Mouse (Mus musculus) cerebellum, adult (tissue): ENCODE data around the gene Gnat1.
A peak's percentile ranks its signal among the peaks of the same experiment; 100 is the strongest.
"Not testable (repeated sequence)": the region's sequence is repeated elsewhere in the genome, so short reads cannot be mapped to it uniquely, and the experiment has no call there.

Source experiments
- ATAC-seq: cut with Nextera tagmentation; 2 replicates; pipeline ENCODE4 v1.9.2; 2017; ENCODE audit warnings: mild to moderate bottlenecking, moderate library complexity, mixed read lengths; ENCODE audit not compliant: insufficient number of reproducible peaks, low FRiP score, low TSS enrichment

Gene Gnat1

DNA sequence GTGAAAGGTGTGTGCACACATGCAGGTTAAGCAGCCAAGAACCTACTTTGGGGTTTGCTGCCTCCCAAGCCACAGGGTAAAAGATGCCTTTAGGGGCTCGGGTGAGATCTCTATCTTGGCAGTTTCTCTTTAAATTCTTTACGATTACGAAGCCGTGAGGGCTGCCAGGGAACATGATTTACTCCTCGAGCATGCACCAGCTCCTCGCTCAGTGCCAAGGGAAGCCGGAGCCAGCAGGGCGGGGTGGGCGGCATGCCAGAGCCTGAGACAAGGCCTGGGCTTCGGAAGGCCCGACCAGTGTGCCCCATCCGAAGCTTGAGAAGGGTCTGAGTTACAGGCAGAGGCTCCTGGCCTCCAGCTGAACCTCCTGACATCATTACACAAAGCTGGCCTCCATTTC, 22.1 kb upstream of the Gnat1 start:
- 0 out of 2 replicates have a peak, but pooled peaks have one; percentile 40 for ATAC-seq

- 0 out of 2 replicates have a peak, but pooled peaks have one; percentile 26 for ATAC-seq
Measured at GRCm38 (mm10) chr9:107700114-107700571, 20.6 kb upstream of the Gnat1 start.

GRCm38 (mm10) chr9:107699376-107699980, 20.0 kb upstream of the Gnat1 start:
- no peak for ATAC-seq

DNA sequence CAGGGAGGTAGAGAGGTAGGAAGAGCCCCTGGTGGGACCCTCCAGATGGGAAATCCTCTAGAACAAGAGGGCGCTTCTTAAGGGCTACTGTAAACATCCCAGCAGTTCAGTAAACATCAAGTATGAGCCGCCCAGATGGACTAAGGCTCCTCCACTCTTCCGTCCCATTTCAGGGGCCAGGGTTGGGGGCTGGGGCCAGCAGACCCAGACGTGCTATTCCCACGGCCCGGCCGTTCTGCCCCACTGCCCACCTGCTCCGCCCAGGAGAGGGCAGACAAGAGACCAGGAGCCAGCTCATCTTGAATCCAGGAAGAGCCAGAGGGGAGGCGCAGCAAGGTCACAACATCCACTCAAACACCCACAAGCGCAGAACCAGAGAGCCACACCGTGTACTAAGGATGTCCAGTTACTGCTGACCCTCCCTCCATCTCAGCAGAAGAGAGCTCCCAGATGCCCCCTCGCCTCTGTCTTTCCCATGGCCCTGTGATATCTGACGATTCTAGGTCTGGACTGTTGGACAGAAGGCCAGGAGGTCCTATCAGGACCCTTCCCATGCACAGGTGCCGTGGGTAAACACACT, 19.2 kb upstream of the Gnat1 start:
- no peak for ATAC-seq

GRCm38 (mm10) chr9:107697811-107698521, 18.5 kb upstream of the Gnat1 start:
- no peak for ATAC-seq

- no peak for ATAC-seq
Measured at GRCm38 (mm10) chr9:107696845-107697610, 17.5 kb upstream of the Gnat1 start.

GRCm38 (mm10) chr9:107696106-107696479, 16.6 kb upstream of the Gnat1 start:
- ATAC-seq: no peak

DNA sequence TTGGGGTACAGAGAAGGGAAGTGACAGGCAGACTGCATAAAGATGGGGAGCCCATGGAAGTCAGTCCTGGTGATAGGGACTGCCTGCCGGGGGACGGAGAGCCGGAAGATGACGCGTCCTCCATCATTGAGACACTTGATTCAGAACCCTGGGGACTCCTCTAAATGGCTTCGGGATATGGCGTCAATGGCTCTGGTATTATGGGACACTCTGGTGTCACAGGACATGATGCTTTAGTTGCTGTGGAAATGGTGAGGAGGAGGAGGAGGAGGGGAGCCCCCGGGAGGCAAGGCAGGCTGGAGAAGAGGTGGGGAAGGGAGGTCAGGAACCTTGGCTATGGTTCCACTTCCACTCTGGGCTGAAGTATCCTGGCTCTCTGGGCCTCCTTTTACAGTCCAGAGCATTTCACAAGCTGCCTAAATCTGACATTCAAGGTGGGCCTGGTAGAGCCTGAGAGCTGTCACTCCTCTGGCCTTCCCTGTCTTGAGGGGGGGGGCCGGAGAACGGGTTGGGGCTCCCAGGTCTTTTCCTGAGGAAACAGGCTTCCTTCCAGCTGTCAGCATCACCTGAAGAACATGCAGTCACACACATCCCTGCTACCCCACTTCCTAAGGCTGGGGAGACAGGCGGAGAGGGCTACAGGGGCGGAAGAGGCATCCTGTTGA, 16.1 kb upstream of the Gnat1 start:
- ATAC-seq: no peak

- ATAC-seq: no peak
Measured at GRCm38 (mm10) chr9:107694627-107695026, 15.1 kb upstream of the Gnat1 start.

- no peak for ATAC-seq
Measured at GRCm38 (mm10) chr9:107693433-107693987, 14.0 kb upstream of the Gnat1 start.

DNA sequence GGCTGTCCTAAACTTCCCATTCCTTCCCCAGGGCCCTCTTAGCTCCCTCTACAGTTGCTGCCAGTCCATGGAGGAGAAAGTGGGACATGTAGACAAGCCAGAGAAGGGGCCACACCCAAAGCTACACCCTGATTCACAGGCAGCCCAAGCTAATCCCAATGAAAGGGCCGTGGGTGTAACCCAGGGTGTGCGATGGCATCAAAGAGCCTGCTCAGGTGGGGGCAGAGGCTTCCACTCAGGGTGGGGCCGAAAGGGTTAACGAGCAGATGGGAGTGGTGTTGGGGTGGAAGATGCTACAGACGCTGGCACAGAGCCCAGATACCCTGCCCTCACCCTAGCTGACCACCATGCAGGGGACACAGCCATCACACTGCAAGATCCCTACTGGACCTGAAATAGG, 13.3 kb upstream of the Gnat1 start:
- ATAC-seq: no peak

DNA sequence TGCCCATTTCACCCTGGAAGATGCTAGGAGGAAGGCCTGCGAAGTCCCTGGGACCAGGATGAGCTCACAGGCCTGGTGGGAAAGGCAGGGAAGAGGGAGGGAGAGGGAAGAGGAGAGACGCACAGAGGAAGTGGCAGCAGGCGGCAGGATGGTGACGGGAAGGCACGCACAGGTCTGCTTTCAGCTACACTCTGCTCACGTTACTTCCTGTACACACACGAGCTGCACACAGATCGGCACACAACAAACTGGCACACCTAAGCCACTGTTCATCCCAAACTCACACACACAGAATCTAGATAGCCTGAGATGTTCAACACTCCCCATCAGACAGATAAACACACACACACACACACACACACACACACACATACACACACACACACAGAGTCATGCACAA, 10.9 kb upstream of the Gnat1 start:
- ATAC-seq: no peak

GRCm38 (mm10) chr9:107688939-107689338, 9.4 kb upstream of the Gnat1 start:
- no peak for ATAC-seq

- ATAC-seq: no peak
Measured at GRCm38 (mm10) chr9:107688415-107688814, 8.9 kb upstream of the Gnat1 start.

DNA sequence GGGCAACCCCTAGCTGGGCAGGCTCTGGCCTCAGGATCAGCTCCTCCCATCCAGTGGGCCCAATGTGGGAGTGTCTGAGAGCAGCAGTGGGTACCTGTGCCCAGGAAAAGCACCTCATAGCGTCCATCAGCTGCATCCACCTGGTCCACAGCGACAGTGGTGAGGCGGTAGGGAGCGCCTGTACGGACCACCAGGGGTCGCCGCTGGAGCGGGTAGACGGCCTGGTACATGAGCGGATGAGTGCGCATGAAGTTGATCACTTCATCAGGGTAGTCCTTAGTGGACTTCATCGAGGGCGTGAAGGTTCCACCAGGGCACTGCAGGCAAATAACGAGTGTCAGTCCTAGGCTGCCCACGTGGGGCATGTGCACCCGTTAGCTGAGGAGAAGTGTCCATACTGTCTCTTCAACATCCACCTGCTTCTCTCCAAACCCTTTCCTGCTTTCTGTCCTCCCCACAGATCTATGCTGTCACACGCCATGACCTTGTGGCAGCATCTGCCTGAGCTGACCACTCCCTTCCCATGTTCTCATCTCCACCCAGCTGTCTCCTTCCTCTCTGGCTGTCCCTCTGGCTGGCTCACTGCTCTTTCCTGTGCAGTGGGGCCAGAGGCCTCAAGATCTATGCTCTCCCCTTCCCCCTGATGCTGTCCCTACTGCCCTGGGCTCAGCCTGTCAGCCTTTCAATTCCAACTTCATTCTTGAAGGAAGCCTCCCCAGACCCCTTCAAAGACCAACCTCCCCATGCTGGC, 5.9 kb upstream of the Gnat1 start:
- no peak for ATAC-seq

GRCm38 (mm10) chr9:107682405-107682804, 2.9 kb upstream of the Gnat1 start:
- no peak for ATAC-seq

DNA sequence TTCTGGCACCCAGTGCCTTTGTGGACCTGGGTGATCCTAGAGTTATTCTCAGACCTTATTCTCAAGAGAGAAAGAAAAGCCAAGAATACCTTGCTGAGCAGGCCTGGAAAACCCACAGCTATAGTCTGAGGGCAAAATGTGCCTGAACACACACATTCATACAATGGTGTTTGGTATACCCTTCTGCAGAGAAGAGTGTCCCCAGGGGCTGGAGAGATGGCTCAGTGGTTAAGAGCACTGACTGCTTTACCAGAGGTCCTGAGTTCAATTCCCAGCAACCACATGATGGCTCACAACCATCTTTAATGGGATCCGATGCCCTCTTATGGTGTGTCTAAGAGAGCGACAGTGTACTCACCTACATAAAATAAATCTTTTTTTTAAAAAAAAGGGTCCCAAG, 651 bp downstream of the Gnat1 start:
- no peak for ATAC-seq

DNA sequence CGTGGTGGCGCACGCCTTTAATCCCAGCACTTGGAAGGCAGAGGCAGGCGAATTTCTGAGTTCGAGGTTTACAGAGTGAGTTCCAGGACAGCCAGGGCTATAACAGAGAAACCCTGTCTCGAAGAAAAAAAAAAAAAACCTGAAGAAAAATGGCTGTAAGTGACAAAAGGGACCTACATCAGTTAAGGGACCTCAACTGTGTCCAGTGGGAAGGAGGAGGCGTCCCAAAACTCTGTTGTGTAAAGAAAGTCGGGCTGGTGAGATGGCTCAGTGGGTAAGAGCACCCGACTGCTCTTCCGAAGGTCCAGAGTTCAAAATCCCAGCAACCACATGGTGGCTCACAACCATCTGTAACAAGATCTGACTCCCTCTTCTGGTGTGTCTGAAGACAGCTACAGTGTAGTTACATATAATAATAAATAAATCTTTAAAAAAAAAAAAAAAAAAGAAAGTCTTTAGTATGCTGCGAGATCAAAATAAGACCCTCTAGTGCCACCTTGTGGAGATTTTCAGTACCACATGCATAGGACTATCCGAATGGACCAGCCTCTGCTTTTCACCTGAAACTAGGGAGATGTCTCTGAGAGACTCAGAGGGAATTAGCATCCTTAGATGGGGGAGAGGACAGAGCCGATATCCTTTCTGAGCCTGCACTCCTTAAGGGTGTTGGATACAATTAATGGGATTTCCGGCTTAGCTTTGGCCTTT, 1.5 kb downstream of the Gnat1 start:
- ATAC-seq: not testable (repeated sequence)
